Mouse (Mus musculus): ENCODE data around the gene Gm20547.
"Not testable (repeated sequence)": the region's sequence is repeated elsewhere in the genome, so short reads cannot be mapped to it uniquely, and the experiment has no call there.

Gene Gm20547

GRCm38 (mm10) chr17:34900826-34901225, 19.0 kb upstream of the Gm20547 start:
- DNase-seq (ENCODE audit: low read depth, low spot score): peak; percentile 35
- not testable (repeated sequence) for H3K36me3 ChIP-seq (ENCODE audit: control insufficient read depth, insufficient read depth, low read length, poor library complexity, severe bottlenecking); H3K27me3 ChIP-seq (ENCODE audit: control insufficient read depth, insufficient read depth, low read length, poor library complexity, severe bottlenecking)

- Histone ChIP-seq H3K27me3 (ENCODE audit: control insufficient read depth, insufficient read depth, low read length, poor library complexity, severe bottlenecking) (no peaks in the 10 kb centered on the region), H3K36me3 (ENCODE audit: control insufficient read depth, insufficient read depth, low read length, poor library complexity, severe bottlenecking) (0 out of 2 replicates have a peak, but pooled peaks cover 3% of the 10 kb centered on the region)
- peak; percentile 24 for DNase-seq (ENCODE audit: low read depth, low spot score)
These were observed 18.0 kb upstream of the Gm20547 start for GRCm38 (mm10) chr17:34899890-34900243.

- DNase-seq (ENCODE audit: low read depth, low spot score): peak; percentile 34
- Histone ChIP-seq H3K36me3 (ENCODE audit: control insufficient read depth, insufficient read depth, low read length, poor library complexity, severe bottlenecking) (0 out of 2 replicates have a peak, but pooled peaks cover 3% of the 10 kb centered on the region), H3K27me3 (ENCODE audit: control insufficient read depth, insufficient read depth, low read length, poor library complexity, severe bottlenecking) (no peaks in the 10 kb centered on the region)
These were observed 17.4 kb upstream of the Gm20547 start for GRCm38 (mm10) chr17:34899053-34899889.

GRCm38 (mm10) chr17:34898706-34899052, 16.8 kb upstream of the Gm20547 start:
- 0 out of 2 replicates have a peak, but pooled peaks cover 3% of the 10 kb centered on the region for H3K36me3 ChIP-seq (ENCODE audit: control insufficient read depth, insufficient read depth, low read length, poor library complexity, severe bottlenecking)
- DNase-seq (ENCODE audit: low read depth, low spot score): peak; percentile 14
- no peaks in the 10 kb centered on the region for H3K27me3 ChIP-seq (ENCODE audit: control insufficient read depth, insufficient read depth, low read length, poor library complexity, severe bottlenecking)

GRCm38 (mm10) chr17:34898160-34898586, 16.3 kb upstream of the Gm20547 start, which contains the start of the genes C2 and Ehmt2:
TSS of gene C2 (minus strand) at chr17:34898265.
TSS of gene Ehmt2 (plus strand) at chr17:34898469.
- peak; percentile 73 for DNase-seq (ENCODE audit: low read depth, low spot score)
- 0 out of 2 replicates have a peak, but pooled peaks cover 3% of the 10 kb centered on the region for H3K36me3 ChIP-seq (ENCODE audit: control insufficient read depth, insufficient read depth, low read length, poor library complexity, severe bottlenecking)
- no peaks in the 10 kb centered on the region for H3K27me3 ChIP-seq (ENCODE audit: control insufficient read depth, insufficient read depth, low read length, poor library complexity, severe bottlenecking)

GRCm38 (mm10) chr17:34897373-34898159, 15.7 kb upstream of the Gm20547 start:
- peak; percentile 20 for DNase-seq (ENCODE audit: low read depth, low spot score)
- 0 out of 2 replicates have a peak, but pooled peaks cover 1% of the 10 kb centered on the region for H3K36me3 ChIP-seq (ENCODE audit: control insufficient read depth, insufficient read depth, low read length, poor library complexity, severe bottlenecking)
- no peaks in the 10 kb centered on the region for H3K27me3 ChIP-seq (ENCODE audit: control insufficient read depth, insufficient read depth, low read length, poor library complexity, severe bottlenecking)

GRCm38 (mm10) chr17:34896366-34896765, 14.5 kb upstream of the Gm20547 start:
- Histone ChIP-seq H3K36me3 (ENCODE audit: control insufficient read depth, insufficient read depth, low read length, poor library complexity, severe bottlenecking) (no peaks in the 10 kb centered on the region), H3K27me3 (ENCODE audit: control insufficient read depth, insufficient read depth, low read length, poor library complexity, severe bottlenecking) (no peaks in the 10 kb centered on the region)
- no peak for DNase-seq (ENCODE audit: low read depth, low spot score)

- no peak for DNase-seq (ENCODE audit: low read depth, low spot score)
- H3K36me3 ChIP-seq (ENCODE audit: control insufficient read depth, insufficient read depth, low read length, poor library complexity, severe bottlenecking): no peaks in the 10 kb centered on the region
These were observed 13.9 kb upstream of the Gm20547 start for GRCm38 (mm10) chr17:34895724-34896123.

GRCm38 (mm10) chr17:34894801-34895530, 13.1 kb upstream of the Gm20547 start:
- no peaks in the 10 kb centered on the region for H3K27me3 ChIP-seq (ENCODE audit: control insufficient read depth, insufficient read depth, low read length, poor library complexity, severe bottlenecking)
- no peaks in the 10 kb centered on the region for H3K36me3 ChIP-seq (ENCODE audit: control insufficient read depth, insufficient read depth, low read length, poor library complexity, severe bottlenecking)
- DNase-seq (ENCODE audit: low read depth, low spot score): peak; percentile 21

More at GRCm38 (mm10) chr17:34895724-34896123, 13.9 kb upstream of the Gm20547 start:
- H3K27me3 ChIP-seq (ENCODE audit: control insufficient read depth, insufficient read depth, low read length, poor library complexity, severe bottlenecking): no peaks in the 10 kb centered on the region

- H3K36me3 ChIP-seq (ENCODE audit: control insufficient read depth, insufficient read depth, low read length, poor library complexity, severe bottlenecking): no peaks in the 10 kb centered on the region
- H3K27me3 ChIP-seq (ENCODE audit: control insufficient read depth, insufficient read depth, low read length, poor library complexity, severe bottlenecking): no peaks in the 10 kb centered on the region
- peak; percentile 94 for DNase-seq (ENCODE audit: low read depth, low spot score)
These were observed 12.3 kb upstream of the Gm20547 start for GRCm38 (mm10) chr17:34894074-34894597.

- Histone ChIP-seq H3K27me3 (ENCODE audit: control insufficient read depth, insufficient read depth, low read length, poor library complexity, severe bottlenecking) (no peaks in the 10 kb centered on the region), H3K36me3 (ENCODE audit: control insufficient read depth, insufficient read depth, low read length, poor library complexity, severe bottlenecking) (no peaks in the 10 kb centered on the region)
- DNase-seq (ENCODE audit: low read depth, low spot score): no peak
These were observed 11.4 kb upstream of the Gm20547 start for GRCm38 (mm10) chr17:34893072-34893824.

GRCm38 (mm10) chr17:34891377-34891776, 9.5 kb upstream of the Gm20547 start:
- no peaks in the 10 kb centered on the region for H3K36me3 ChIP-seq (ENCODE audit: control insufficient read depth, insufficient read depth, low read length, poor library complexity, severe bottlenecking)
- DNase-seq (ENCODE audit: low read depth, low spot score): peak; percentile 39
- no peaks in the 10 kb centered on the region for H3K27me3 ChIP-seq (ENCODE audit: control insufficient read depth, insufficient read depth, low read length, poor library complexity, severe bottlenecking)

- H3K36me3 ChIP-seq (ENCODE audit: control insufficient read depth, insufficient read depth, low read length, poor library complexity, severe bottlenecking): no peaks in the 10 kb centered on the region
- no peaks in the 10 kb centered on the region for H3K27me3 ChIP-seq (ENCODE audit: control insufficient read depth, insufficient read depth, low read length, poor library complexity, severe bottlenecking)
- DNase-seq (ENCODE audit: low read depth, low spot score): no peak
These were observed 8.4 kb upstream of the Gm20547 start for GRCm38 (mm10) chr17:34890074-34890743.

All from splenic B cell, adult 2 months (primary cell).